Mouse (Mus musculus) T-helper 1 cell (primary cell): ENCODE data around the gene Cab39.

Source experiments
- in situ Hi-C: fragments of 300-600 bp; cut with MboI, MseI; formaldehyde crosslinking; loops from one replicate; pipeline ENCODE4 v1.15.1; 2025; ENCODE audit warnings: high pct_unique_total_duplicates

Gene Cab39

GRCm38 (mm10) chr1:85779428-85780180 is 13.6 kb upstream of the Cab39 start:
- in situ Hi-C loops = no loop called here

GRCm38 (mm10) chr1:85790565-85790964 is 2.7 kb upstream of the Cab39 start:
- in situ Hi-C loops = loop anchor here (10.0 kb wide), 1 partner anchor 46 kb away; no protein-coding TSS in a partner anchor

- in situ Hi-C loops = loop anchor here (10.0 kb wide), 1 partner anchor 47 kb away; no protein-coding TSS in a partner anchor
Observed at GRCm38 (mm10) chr1:85791476-85791875, 1.8 kb upstream of the Cab39 start.

- in situ Hi-C loops = loop anchor here (10.0 kb wide), 1 partner anchor 49 kb away; no protein-coding TSS in a partner anchor
Observed at GRCm38 (mm10) chr1:85794106-85794771, 998 bp downstream of the Cab39 start.

GRCm38 (mm10) chr1:85795196-85795595 is 2.0 kb downstream of the Cab39 start:
- in situ Hi-C loops = loop anchor here (10.0 kb wide), 1 partner anchor 50 kb away; no protein-coding TSS in a partner anchor

GRCm38 (mm10) chr1:85799776-85800175 is 6.5 kb downstream of the Cab39 start:
- in situ Hi-C loops = loop anchor here (10.0 kb wide), 1 partner anchor 55 kb away; no protein-coding TSS in a partner anchor

- in situ Hi-C loops = no loop called here
Observed at GRCm38 (mm10) chr1:85802517-85802916, 9.3 kb downstream of the Cab39 start.

- in situ Hi-C loops = no loop called here
Observed at GRCm38 (mm10) chr1:85804551-85804950, 11.3 kb downstream of the Cab39 start.

GRCm38 (mm10) chr1:85809256-85809655 is 16.0 kb downstream of the Cab39 start:
- in situ Hi-C loops = no loop called here

GRCm38 (mm10) chr1:85810343-85810742 is 17.1 kb downstream of the Cab39 start:
- in situ Hi-C loops = loop anchor here (10.0 kb wide), 1 partner anchor 216 kb away; the partner anchor contains the start of gene Sp110

- in situ Hi-C loops = loop anchor here (10.0 kb wide), 1 partner anchor 216 kb away; the partner anchor contains the start of gene Sp110
Observed at GRCm38 (mm10) chr1:85810787-85811186, 17.5 kb downstream of the Cab39 start.

GRCm38 (mm10) chr1:85814213-85814612 is 21.0 kb downstream of the Cab39 start:
- in situ Hi-C loops = loop anchor here (10.0 kb wide), 1 partner anchor 219 kb away; the partner anchor contains the start of gene Sp110

GRCm38 (mm10) chr1:85818121-85818520 is 24.9 kb downstream of the Cab39 start:
- in situ Hi-C loops = loop anchor here (10.0 kb wide), 1 partner anchor 223 kb away; the partner anchor contains the start of gene Sp110

GRCm38 (mm10) chr1:85819695-85820094 is 26.5 kb downstream of the Cab39 start:
- in situ Hi-C loops = loop anchor here (10.0 kb wide), 1 partner anchor 225 kb away; the partner anchor contains the start of gene Sp110

GRCm38 (mm10) chr1:85822239-85822638 is 29.0 kb downstream of the Cab39 start:
- in situ Hi-C loops = no loop called here

- in situ Hi-C loops = no loop called here
Observed at GRCm38 (mm10) chr1:85824905-85825304, 31.7 kb downstream of the Cab39 start.

- in situ Hi-C loops = no loop called here
Observed at GRCm38 (mm10) chr1:85827166-85827565, 33.9 kb downstream of the Cab39 start.

GRCm38 (mm10) chr1:85829016-85829415 is 35.8 kb downstream of the Cab39 start:
- in situ Hi-C loops = no loop called here

- in situ Hi-C loops = no loop called here
Observed at GRCm38 (mm10) chr1:85838056-85838455, 44.8 kb downstream of the Cab39 start.

- in situ Hi-C loops = no loop called here
Observed at GRCm38 (mm10) chr1:85839356-85839755, 46.1 kb downstream of the Cab39 start.

GRCm38 (mm10) chr1:85839790-85840189 is 46.5 kb downstream of the Cab39 start:
- in situ Hi-C loops = no loop called here

- in situ Hi-C loops = no loop called here
Observed at GRCm38 (mm10) chr1:85840421-85840820, 47.2 kb downstream of the Cab39 start.
